Mouse (Mus musculus): ENCODE data around the gene Ppp6c. TPM values are rescaled to one million over a fixed set of nuclear protein-coding genes. Genes with fewer than 3 reads are reported as not detected.

The Ppp6c gene
- polyA plus RNA-seq, 1 experiment from 2014 or later = 53.9 TPM

GRCm38 (mm10) chr2:39146469-39146868 lies 79.8 kb downstream of the Ppp6c start:
- POLR2A ChIA-PET = no interaction called here
- ATAC-seq (no peak), DNase-seq (ENCODE audit: low read depth, low spot score) (no peak)
- in situ Hi-C loops (cut with MboI; ENCODE audit: low pct_unique_long_range_greater_than_20kb) = no loop called here
- no peaks in the 10 kb centered on the region for H3K27me3 ChIP-seq
- no peak for TF ChIP-seq CTCF (IDR thresholded peaks at IDR 0.05)
- CTCF ChIA-PET = interaction anchor here (0.8 to 0.9 kb wide), 2 partner anchors 11 to 17 kb away, joined by 3 to 4 read pairs; no protein-coding TSS in a partner anchor

Other genes with a start within 250 kb of the Ppp6c start
- gene Wdr38, start 229.0 kb downstream of the Ppp6c start, polyA plus RNA-seq (2021) = 0.40 TPM
- 93.2 TPM for gene Arpc5l, start 221.1 kb downstream of the Ppp6c start, polyA plus RNA-seq (2021)
- 505 TPM for gene Rpl35, start 220.8 kb downstream of the Ppp6c start, polyA plus RNA-seq (2021)
- gene Golga1, start 160.9 kb downstream of the Ppp6c start, polyA plus RNA-seq (2021) = 31.3 TPM
- gene Scai, start 35.7 kb downstream of the Ppp6c start, polyA plus RNA-seq (2021) = 11.3 TPM

Measured in Patski (cell line).